Mouse (Mus musculus): Measurements from ENCODE around the gene Pld2. TPM values are rescaled to one million over a fixed set of nuclear protein-coding genes. Genes with fewer than 3 reads are reported as not detected.

The Pld2 gene
- total and polyA plus RNA-seq, 3 experiments: 0.15 to 0.39 TPM; not detected in 1

DNA sequence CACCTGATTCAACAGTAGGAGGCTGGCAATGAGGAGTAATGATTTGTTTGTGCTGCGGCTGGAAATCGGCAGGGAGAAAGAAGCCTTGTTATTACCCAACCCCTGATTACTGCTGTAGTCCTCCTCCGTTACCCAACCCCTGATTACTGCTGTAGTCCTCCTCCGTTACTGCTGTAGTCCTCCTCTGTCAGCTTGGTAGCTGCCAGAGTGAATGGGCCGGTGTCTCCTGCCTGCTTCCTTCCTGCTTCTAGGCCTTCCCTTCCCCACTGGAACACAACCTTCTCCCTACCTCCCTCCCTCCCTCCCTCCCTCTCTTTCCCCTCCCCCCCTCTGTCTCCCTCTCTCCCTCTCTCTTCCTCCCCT, 40.5 kb downstream of the Pld2 start:
- DNase-seq (ENCODE audit: low read depth, low spot score): no peak
- Histone ChIP-seq H3K79me2 (ENCODE audit: control insufficient read depth, insufficient read depth, low read length, poor library complexity) (peaks cover 16% of the 10 kb centered on the region), H3K9ac (ENCODE audit: control insufficient read depth, low read depth, low read length, poor library complexity, severe bottlenecking) (no peak overlapping the region), H3K4me3 (ENCODE audit: control insufficient read depth in 1 of 2, insufficient read depth in 1 of 2, low read depth in 2 of 2, low read length in 2 of 2) (no peak overlapping the region), H3K36me3 (ENCODE audit: control insufficient read depth in 1 of 2, insufficient read depth in 2 of 2, low read length in 2 of 2) (peaks cover 0 to 19% of the 10 kb centered on the region in 2 experiments; a peak in 3 of 4 replicates), H3K4me1 (ENCODE audit: control insufficient read depth in 1 of 2, insufficient read depth in 2 of 2, low read length in 2 of 2) (peaks cover 11 to 19% of the 10 kb centered on the region in 2 experiments), H3K27ac (ENCODE audit: control insufficient read depth, low read depth, low read length) (no peak overlapping the region), H3K9me3 (replicated peaks; ENCODE audit: insufficient read depth, low read length) (no peaks in the 10 kb centered on the region), H3K27me3 (ENCODE audit: control insufficient read depth in 1 of 2, insufficient read depth in 2 of 2, low read length in 2 of 2) (no peaks in the 10 kb centered on the region)
- TF ChIP-seq RCOR1 (IDR thresholded peaks at IDR 0.05; ENCODE audit: low read depth, low read length) (no peak), USF2 (IDR thresholded peaks at IDR 0.05; ENCODE audit: borderline replicate concordance in 1 of 2, insufficient read depth in 1 of 2, low read depth in 1 of 2, low read length in 2 of 2) (no peak), POLR2AphosphoS2 (IDR thresholded peaks at IDR 0.05; ENCODE audit: low read length) (no peak), EP300 (IDR thresholded peaks at IDR 0.05; ENCODE audit: low read depth in 1 of 2, low read length in 2 of 2) (no peak), CTCF (IDR thresholded peaks at IDR 0.05 in 2 of 3, conservative IDR thresholded peaks at IDR 0.05 in 1 of 3; ENCODE audit: control insufficient read depth in 1 of 3, insufficient read depth in 1 of 3, low read depth in 2 of 3, low read length in 3 of 3, poor library complexity in 1 of 3, severe bottlenecking in 1 of 3) (no peak), GATA1 (IDR thresholded peaks at IDR 0.05; ENCODE audit: low read depth, low read length) (no peak), POLR2A (IDR thresholded peaks at IDR 0.05; ENCODE audit: control insufficient read depth in 1 of 2, insufficient read depth in 1 of 2, low read depth in 1 of 2, low read length in 2 of 2, poor library complexity in 1 of 2) (no peak), NRF1 (IDR thresholded peaks at IDR 0.05; ENCODE audit: insufficient read depth, low read depth, low read length, poor library complexity, severe bottlenecking) (no peak), ETS1 (IDR thresholded peaks at IDR 0.05; ENCODE audit: low read depth, low read length) (no peak), CHD1 (IDR thresholded peaks at IDR 0.05; ENCODE audit: low read depth, low read length) (no peak), RAD21 (IDR thresholded peaks at IDR 0.05; ENCODE audit: low read depth, low read length) (no peak), ZKSCAN1 (IDR thresholded peaks at IDR 0.05; ENCODE audit: low read depth, low read length) (no peak), UBTF (IDR thresholded peaks at IDR 0.05; ENCODE audit: borderline replicate concordance, insufficient read depth, low read depth, low read length) (no peak), KAT2A (conservative IDR thresholded peaks at IDR 0.05; ENCODE audit: low read depth, low read length) (no peak), CHD2 (IDR thresholded peaks at IDR 0.05; ENCODE audit: low read length) (no peak), TAL1 (IDR thresholded peaks at IDR 0.05; ENCODE audit: low read length) (no peak), HCFC1 (IDR thresholded peaks at IDR 0.05; ENCODE audit: low read depth, low read length) (no peak), MYB (IDR thresholded peaks at IDR 0.05; ENCODE audit: low read depth, low read length) (no peak), TBP (IDR thresholded peaks at IDR 0.05; ENCODE audit: low read depth, low read length) (no peak)

DNA sequence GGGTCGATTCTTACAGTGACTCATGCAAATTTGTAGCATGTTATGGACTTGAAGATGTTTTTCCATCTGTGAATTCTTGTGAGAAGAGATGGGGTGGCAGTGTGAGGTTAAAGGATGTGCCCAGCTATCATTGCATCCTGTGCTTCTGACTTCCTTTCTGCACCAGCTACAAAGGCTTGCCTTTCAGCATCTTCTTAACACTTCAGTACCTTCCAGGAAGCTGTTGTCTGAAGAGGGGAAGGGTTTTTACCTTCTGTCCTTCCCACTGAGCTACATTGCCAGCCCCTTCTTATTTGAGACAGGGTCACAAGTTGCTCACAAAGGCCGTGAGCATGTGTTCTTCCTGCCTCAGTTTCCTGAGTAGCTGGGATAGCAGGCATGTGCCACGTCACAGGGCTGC, 41.1 kb downstream of the Pld2 start:
- no peaks in the 10 kb centered on the region for H3K9me3 ChIP-seq (replicated peaks; ENCODE audit: insufficient read depth, low read length)
- TF ChIP-seq MAFK (IDR thresholded peaks at IDR 0.05; ENCODE audit: borderline replicate concordance, low read depth, low read length): no peak
- no peak for TF ChIP-seq GATA1 (IDR thresholded peaks at IDR 0.05; ENCODE audit: low read depth, low read length)
- peaks cover 11 to 18% of the 10 kb centered on the region in 2 experiments for H3K4me1 ChIP-seq (ENCODE audit: control insufficient read depth in 1 of 2, insufficient read depth in 2 of 2, low read length in 2 of 2)
- peaks cover 16% of the 10 kb centered on the region for H3K79me2 ChIP-seq (ENCODE audit: control insufficient read depth, insufficient read depth, low read length, poor library complexity)
- H3K36me3 ChIP-seq (ENCODE audit: control insufficient read depth in 1 of 2, insufficient read depth in 2 of 2, low read length in 2 of 2): peaks cover 0 to 18% of the 10 kb centered on the region in 2 experiments; a peak in 3 of 4 replicates
- DNase-seq (ENCODE audit: low read depth, low spot score): no peak
- H3K4me3 ChIP-seq (ENCODE audit: control insufficient read depth in 1 of 2, insufficient read depth in 1 of 2, low read depth in 2 of 2, low read length in 2 of 2): no peak overlapping the region
- H3K9ac ChIP-seq (ENCODE audit: control insufficient read depth, low read depth, low read length, poor library complexity, severe bottlenecking): no peak overlapping the region
- no peaks in the 10 kb centered on the region for H3K27me3 ChIP-seq (ENCODE audit: control insufficient read depth in 1 of 2, insufficient read depth in 2 of 2, low read length in 2 of 2)
- H3K27ac ChIP-seq (ENCODE audit: control insufficient read depth, low read depth, low read length): no peak overlapping the region

Measured in MEL (cell line).